Mouse (Mus musculus) heart, embryonic 16.5 days (tissue): Measurements from ENCODE around the gene Syngr3. TPM values are rescaled to one million over a fixed set of nuclear protein-coding genes. Genes with fewer than 3 reads are reported as not detected.
A peak's percentile ranks its signal among the peaks of the same experiment; 100 is the strongest.

Experiments used
- ATAC-seq: fragments of 200-750 bp; cut with Nextera tagmentation; replicated peaks from 2 replicates; pipeline ENCODE4 v1.8.0; 2017; ENCODE audit warnings: moderate number of reproducible peaks; ENCODE audit not compliant: insufficient read depth, low FRiP score; ENCODE audit errors: extremely low read depth
- H3K27ac ChIP-seq: fragments of 300-500 bp; sonication (generic); 2 replicates; pipeline ENCODE4 v1.5.1; 2014; ENCODE audit warnings: mild to moderate bottlenecking, low read length, control low read depth, moderate library complexity
- H3K27me3 ChIP-seq: fragments of 300-500 bp; sonication (generic); 2 replicates; pipeline ENCODE4 v1.6.1; 2014; ENCODE audit warnings: low read length, mixed read lengths; ENCODE audit not compliant: control insufficient read depth, insufficient read depth
- H3K36me3 ChIP-seq: fragments of 300-500 bp; sonication (generic); 2 replicates; pipeline ENCODE4 v1.6.1; 2014; ENCODE audit not compliant: control insufficient read depth, insufficient read depth
- H3K4me1 ChIP-seq: fragments of 300-500 bp; sonication (generic); 2 replicates; pipeline ENCODE4 v1.6.1; 2014; ENCODE audit warnings: low read length, mixed read lengths; ENCODE audit not compliant: control insufficient read depth, insufficient read depth
- H3K4me2 ChIP-seq: fragments of 300-500 bp; sonication (generic); 2 replicates; pipeline ENCODE4 v1.6.1; 2014; ENCODE audit warnings: low read depth, mild to moderate bottlenecking, control low read depth, low read length
- H3K4me3 ChIP-seq: fragments of 300-500 bp; sonication (generic); 2 replicates; pipeline ENCODE4 v1.5.1; 2014; ENCODE audit warnings: mild to moderate bottlenecking, control low read depth, low read length
- H3K9ac ChIP-seq: fragments of 300-500 bp; sonication (generic); 2 replicates; pipeline ENCODE4 v1.6.1; 2014; ENCODE audit warnings: low read length, control low read depth
- H3K9me3 ChIP-seq: fragments of 300-500 bp; sonication (generic); replicated peaks from 2 replicates; pipeline ENCODE4 v1.6.1; 2016; ENCODE audit warnings: low read length; ENCODE audit not compliant: control insufficient read depth
- WGBS: fragments of 180-500 bp; shearing (Covaris S2); extraction: QIAGEN DNeasy Blood & Tissue Kit; methylation state at CpG from one replicate; pipeline ENCODE4 v1.1.7; 2014; 5-methylcytosine and 5-hydroxymethylcytosine counted together
- polyA plus RNA-seq: library from polyadenylated mRNA; unstranded; fragments of >200 nt; fragmentation: Nextera tagmentation; extraction: Ambion mirVana; gene quantifications from 2 replicates; pipeline ENCODE4 v1.2.1, GENCODE M21; 2015

The Syngr3 gene
- polyA plus RNA-seq, 1 experiment from 2014 or later, result 0.67 TPM

- H3K27me3 ChIP-seq, result no peaks in the 10 kb centered on the region
- ATAC-seq, result 0 out of 2 replicates have a peak, but pooled peaks have one; percentile 14
- H3K4me1 ChIP-seq, result peaks cover 12% of the 10 kb centered on the region
- 28% methylated on average over 2 of the region's 2 CpGs for WGBS
- H3K27ac ChIP-seq, result no peak overlapping the region
- H3K36me3 ChIP-seq, result peaks cover 15% of the 10 kb centered on the region
- H3K9ac ChIP-seq, result no peak overlapping the region
- no peak overlapping the region for H3K4me2 ChIP-seq
- no peaks in the 10 kb centered on the region for H3K9me3 ChIP-seq
- no peak overlapping the region for H3K4me3 ChIP-seq
These were observed 18.9 kb upstream of the Syngr3 start for GRCm38 (mm10) chr17:24708646-24709045.

GRCm38 (mm10) chr17:24707801-24708425, 18.2 kb upstream of the Syngr3 start:
- Histone ChIP-seq H3K4me2 (peak overlapping the region; percentile 96), H3K9me3 (no peaks in the 10 kb centered on the region), H3K36me3 (peaks cover 15% of the 10 kb centered on the region), H3K27me3 (no peaks in the 10 kb centered on the region), H3K4me3 (peak overlapping the region; percentile 79), H3K4me1 (peaks cover 12% of the 10 kb centered on the region), H3K27ac (peak overlapping the region; percentile 85), H3K9ac (peak overlapping the region; percentile 90)
- no peak for ATAC-seq
- WGBS, result 3% methylated on average over 24 of the region's 24 CpGs

GRCm38 (mm10) chr17:24706982-24707800, 17.4 kb upstream of the Syngr3 start, which contains the start of gene Tbl3:
TSS of gene Tbl3 (minus strand) at chr17:24707660.
- Histone ChIP-seq H3K9ac (peak within 1 kb of the TSS; percentile 90), H3K27me3 (no peaks in the 10 kb centered on the region), H3K4me2 (peak within 1 kb of the TSS; percentile 96), H3K27ac (peak within 1 kb of the TSS; percentile 85), H3K4me1 (peaks cover 12% of the 10 kb centered on the region), H3K36me3 (peaks cover 15% of the 10 kb centered on the region), H3K4me3 (peak within 1 kb of the TSS; percentile 79), H3K9me3 (no peaks in the 10 kb centered on the region)
- WGBS, result 2% methylated on average over 32 of the region's 32 CpGs
- peak; percentile 80 for ATAC-seq

DNA sequence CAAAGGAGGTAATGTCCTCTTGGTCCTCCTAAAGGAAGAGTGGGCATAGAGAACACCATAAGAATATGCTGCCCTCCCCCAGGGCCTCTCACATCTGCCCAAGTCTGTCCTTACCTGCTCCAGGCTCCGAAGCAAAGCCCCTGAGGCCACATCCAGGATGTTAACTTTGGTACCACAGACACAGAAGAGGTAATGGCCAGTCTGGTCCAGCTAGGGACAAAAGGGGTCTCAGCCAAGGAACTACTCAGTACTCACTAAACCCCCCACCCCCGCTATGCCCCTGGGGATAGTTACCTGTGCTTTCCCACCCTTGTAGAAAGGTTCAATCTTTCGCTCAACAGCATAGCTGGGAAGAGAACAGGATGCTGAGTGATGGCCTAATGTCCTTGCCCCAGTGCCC, 16.1 kb upstream of the Syngr3 start:
- Histone ChIP-seq H3K36me3 (peaks cover 24% of the 10 kb centered on the region), H3K4me2 (no peak overlapping the region), H3K4me3 (no peak overlapping the region), H3K27ac (no peak overlapping the region), H3K9ac (no peak overlapping the region), H3K27me3 (no peaks in the 10 kb centered on the region), H3K4me1 (peaks cover 12% of the 10 kb centered on the region), H3K9me3 (no peaks in the 10 kb centered on the region)
- ATAC-seq, result no peak
- 94% methylated on average over 3 of the region's 3 CpGs for WGBS

DNA sequence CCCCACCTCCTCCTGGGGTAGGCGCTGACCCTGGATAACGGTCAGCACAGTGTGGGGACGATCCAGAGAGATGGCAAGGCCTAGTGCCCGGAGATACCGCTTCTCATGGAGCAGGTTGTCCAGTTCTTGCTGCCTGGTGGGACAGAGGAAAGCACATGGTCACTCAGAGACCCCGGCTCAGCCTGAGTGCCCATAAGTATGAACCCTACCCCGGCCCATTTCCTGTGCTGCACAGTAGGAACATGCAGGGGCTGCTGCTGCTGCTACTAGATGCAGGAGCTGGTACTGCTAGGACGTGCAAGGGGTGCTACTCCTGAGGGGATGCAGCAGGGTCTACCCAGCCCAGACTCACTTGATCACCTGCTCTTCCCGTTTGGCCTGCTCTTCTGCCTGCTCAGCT, 11.5 kb upstream of the Syngr3 start:
- Histone ChIP-seq H3K4me3 (no peak overlapping the region), H3K9ac (no peak overlapping the region), H3K4me1 (peaks cover 4% of the 10 kb centered on the region; the same call in 1 of the 2 replicates), H3K27ac (no peak overlapping the region), H3K27me3 (no peaks in the 10 kb centered on the region), H3K36me3 (peaks cover 32% of the 10 kb centered on the region), H3K9me3 (no peaks in the 10 kb centered on the region), H3K4me2 (no peak overlapping the region)
- WGBS, result 88% methylated on average over 9 of the region's 9 CpGs
- no peak for ATAC-seq

- H3K9me3 ChIP-seq, result no peaks in the 10 kb centered on the region
- H3K4me2 ChIP-seq, result no peak overlapping the region
- H3K9ac ChIP-seq, result no peak overlapping the region
- ATAC-seq, result no peak
- peaks cover 8% of the 10 kb centered on the region; the same call in 1 of the 2 replicates for H3K4me1 ChIP-seq
- 82% methylated on average over 2 of the region's 2 CpGs for WGBS
- H3K27me3 ChIP-seq, result no peaks in the 10 kb centered on the region
- peaks cover 24% of the 10 kb centered on the region for H3K36me3 ChIP-seq
- H3K4me3 ChIP-seq, result no peak overlapping the region
- H3K27ac ChIP-seq, result no peak overlapping the region
These were observed 9.7 kb upstream of the Syngr3 start for GRCm38 (mm10) chr17:24699473-24699872.

- WGBS, result 67% methylated on average over 9 of the region's 9 CpGs
- Histone ChIP-seq H3K36me3 (peaks cover 17% of the 10 kb centered on the region), H3K9ac (no peak overlapping the region), H3K4me3 (no peak overlapping the region), H3K9me3 (no peaks in the 10 kb centered on the region), H3K27me3 (no peaks in the 10 kb centered on the region), H3K27ac (no peak overlapping the region), H3K4me1 (peaks cover 8% of the 10 kb centered on the region; the same call in 1 of the 2 replicates), H3K4me2 (no peak overlapping the region)
- ATAC-seq, result no peak
These were observed 9.0 kb upstream of the Syngr3 start for GRCm38 (mm10) chr17:24698715-24699114.

DNA sequence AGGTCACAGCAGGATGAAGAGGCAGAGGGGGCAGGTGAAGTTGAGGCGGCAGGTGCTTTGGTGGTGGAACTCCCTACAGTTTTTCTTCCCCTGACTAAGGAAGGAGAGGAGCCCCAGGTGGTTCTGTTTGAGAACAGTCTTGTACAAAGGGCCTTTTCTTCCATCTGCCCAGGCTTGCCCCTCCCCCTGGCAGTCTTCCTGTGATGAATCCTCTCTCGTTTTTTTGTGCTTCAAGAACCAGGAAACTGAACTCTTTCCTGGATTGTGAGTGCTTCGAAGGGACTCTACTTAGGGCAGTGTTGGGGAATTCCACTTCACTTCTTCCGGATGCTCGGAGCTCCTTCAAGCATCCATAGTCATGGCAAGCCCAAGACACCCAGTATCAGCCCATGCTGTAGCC, 8.2 kb upstream of the Syngr3 start:
- Histone ChIP-seq H3K9ac (no peak overlapping the region), H3K27ac (no peak overlapping the region), H3K4me1 (peaks cover 8% of the 10 kb centered on the region; the same call in 1 of the 2 replicates), H3K9me3 (no peaks in the 10 kb centered on the region), H3K4me3 (no peak overlapping the region), H3K27me3 (no peaks in the 10 kb centered on the region), H3K36me3 (peaks cover 17% of the 10 kb centered on the region), H3K4me2 (no peak overlapping the region)
- no peak for ATAC-seq
- 28% methylated on average over 5 of the region's 5 CpGs for WGBS
